Mouse (Mus musculus): ENCODE measurements around the gene Pla2g4c.

- TF ChIP-seq POLR2A (IDR thresholded peaks at IDR 0.05; ENCODE audit: extremely low read depth, insufficient read depth, low read length): no peak
- TF ChIP-seq CTCF (IDR thresholded peaks at IDR 0.05; ENCODE audit: low read depth, low read length): no peak
These were observed 31.5 kb downstream of the Pla2g4c start for GRCm38 (mm10) chr7:13355943-13356342.

Measured in liver, adult 2 months (tissue).